In the genomic region with DNA sequence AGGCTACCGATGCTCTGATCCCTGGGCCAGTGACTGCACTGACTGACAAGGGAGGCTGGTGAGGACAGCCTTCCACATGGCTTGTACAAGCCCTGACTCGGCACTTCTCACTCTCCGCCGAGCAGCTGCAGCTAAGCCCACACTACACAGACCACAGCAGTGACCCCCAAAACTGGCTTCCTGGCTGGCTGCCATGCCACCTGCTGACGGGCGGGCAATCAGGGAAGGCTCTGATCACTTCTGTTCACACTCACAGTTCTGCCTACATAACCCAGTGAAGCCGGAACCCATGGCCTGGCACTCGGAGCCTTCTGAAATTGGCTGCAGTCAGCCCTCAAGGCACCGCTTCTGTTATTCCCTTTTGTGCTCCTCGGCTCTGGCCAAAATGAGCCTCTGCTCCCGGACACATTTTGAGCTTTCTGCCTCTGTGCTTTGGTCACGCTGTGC, we compare ENCODE assay signal across 9 mouse cellular contexts.
DNase-seq lines count a peak whose midpoint lies in the region; ATAC-seq lines count a peak whose summit lies in the region.
"Had no signal": no experiment of that assay in that cellular context is flagged by ENCODE, and none has a peak within 500 bp of the region (broad histone marks: within the 10 kb centered on the region; RNA-seq: fewer than 3 reads in every experiment).

No protein-coding gene starts in this region.

- WGBS in limb, embryonic 15.5 days, result 69% methylated on average over 12 of the region's 12 CpGs
- WGBS in kidney, embryonic 15.5 days, result 83% methylated on average over 12 of the region's 12 CpGs

- no peak overlapping the region for H3K4me2 ChIP-seq in limb, embryonic 15.5 days
- H3K4me2 ChIP-seq in kidney, embryonic 15.5 days, result no peak overlapping the region
- H3K4me2 ChIP-seq: neural tube, embryonic 12.5 days had no signal

- DNase-seq in adrenal gland, postnatal 25 days, result peak; percentile 19
- DNase-seq in adrenal gland, postnatal 10 days, result no peak
- peak; percentile 90 for DNase-seq in cerebellum, adult 11 months
- DNase-seq in gastrocnemius, postnatal 10 days, result peak; percentile 65
- peak; percentile 54 for DNase-seq in thymus, postnatal 4 days

- H3K4me3 ChIP-seq in limb, embryonic 15.5 days, result no peak overlapping the region
- H3K4me3 ChIP-seq in kidney, embryonic 15.5 days (replicated peaks), result no peak overlapping the region
- H3K4me3 ChIP-seq: neural tube, embryonic 12.5 days had no signal

- H3K36me3 ChIP-seq in limb, embryonic 15.5 days, result no peaks in the 10 kb centered on the region
- no peaks in the 10 kb centered on the region for H3K36me3 ChIP-seq in kidney, embryonic 15.5 days
- H3K36me3 ChIP-seq: neural tube, embryonic 12.5 days had no signal

- no peak overlapping the region for H3K27ac ChIP-seq in limb, embryonic 15.5 days
- no peak overlapping the region for H3K27ac ChIP-seq in kidney, embryonic 15.5 days
- H3K27ac ChIP-seq: neural tube, embryonic 12.5 days had no signal

- peak; percentile 63; the same call in 1 of the 2 replicates for ATAC-seq in limb, embryonic 15.5 days (ENCODE audit: insufficient number of reproducible peaks, low FRiP score, low TSS enrichment, low read depth)
- no peak for ATAC-seq in inflammation-experienced regulatory T-cells, adult 6 months
- ATAC-seq in kidney, embryonic 15.5 days (replicated peaks; ENCODE audit: low FRiP score), result no peak

- H3K9ac ChIP-seq in limb, embryonic 15.5 days, result no peak overlapping the region
- no peak overlapping the region for H3K9ac ChIP-seq in kidney, embryonic 15.5 days
- H3K9ac ChIP-seq: neural tube, embryonic 12.5 days had no signal

- H3K4me1 ChIP-seq in limb, embryonic 15.5 days, result no peaks in the 10 kb centered on the region
- no peaks in the 10 kb centered on the region for H3K4me1 ChIP-seq in kidney, embryonic 15.5 days
- H3K4me1 ChIP-seq: neural tube, embryonic 12.5 days had no signal

- no peaks in the 10 kb centered on the region for H3K9me3 ChIP-seq in limb, embryonic 15.5 days
- no peaks in the 10 kb centered on the region for H3K9me3 ChIP-seq in kidney, embryonic 15.5 days (replicated peaks)
- H3K9me3 ChIP-seq: neural tube, embryonic 12.5 days had no signal

- H3K27me3 ChIP-seq in limb, embryonic 15.5 days, result no peaks in the 10 kb centered on the region
- H3K27me3 ChIP-seq in kidney, embryonic 15.5 days, result no peaks in the 10 kb centered on the region
- H3K27me3 ChIP-seq: neural tube, embryonic 12.5 days had no signal
